Mouse (Mus musculus) intestine, embryonic 16.5 days (tissue): ENCODE measurements at regions not wholly inside any gene's neighbourhood (a gene's known extent, or its start where the extent isn't known, plus 50 kb on each side); places are given as distances from the start of the nearest gene placed in this dataset.

Experiments used
- ATAC-seq: fragments of 200-750 bp; cut with Nextera tagmentation; 2 replicates; pipeline ENCODE4 v1.8.0; 2017; ENCODE audit warnings: moderate TSS enrichment, moderate library complexity
- H3K27ac ChIP-seq: fragments of 300-500 bp; sonication (generic); 2 replicates; pipeline ENCODE4 v1.5.1; 2014; ENCODE audit warnings: mild to moderate bottlenecking, low read length
- H3K27me3 ChIP-seq: fragments of 300-500 bp; sonication (generic); replicated peaks from 2 replicates; pipeline ENCODE4 v1.6.1; 2014; ENCODE audit warnings: low read length, control low read depth, mixed read lengths; ENCODE audit not compliant: control insufficient read depth, insufficient read depth
- H3K36me3 ChIP-seq: fragments of 300-500 bp; sonication (generic); 2 replicates; pipeline ENCODE4 v1.6.1; 2014; ENCODE audit warnings: low read length, control low read depth; ENCODE audit not compliant: control insufficient read depth, insufficient read depth
- H3K4me1 ChIP-seq: fragments of 300-500 bp; sonication (generic); 2 replicates; pipeline ENCODE4 v1.6.1; 2014; ENCODE audit warnings: low read length, control low read depth, mixed read lengths; ENCODE audit not compliant: control insufficient read depth, insufficient read depth
- H3K4me2 ChIP-seq: fragments of 300-500 bp; sonication (generic); 2 replicates; pipeline ENCODE4 v1.6.1; 2014; ENCODE audit warnings: low read depth, low read length, control low read depth
- H3K4me3 ChIP-seq: fragments of 300-500 bp; sonication (generic); 2 replicates; pipeline ENCODE4 v1.5.1; 2014; ENCODE audit warnings: mild to moderate bottlenecking, low read length
- H3K9ac ChIP-seq: fragments of 300-500 bp; sonication (generic); 2 replicates; pipeline ENCODE4 v1.6.1; 2014; ENCODE audit warnings: low read depth, low read length
- H3K9me3 ChIP-seq: fragments of 300-500 bp; sonication (generic); 2 replicates; pipeline ENCODE4 v1.6.1; 2016; ENCODE audit warnings: low read length, control low read depth; ENCODE audit not compliant: control insufficient read depth
- WGBS: fragments of 180-500 bp; shearing (Covaris S2); extraction: QIAGEN DNeasy Blood & Tissue Kit; methylation state at CpG from one replicate; pipeline ENCODE4 v1.1.7; 2014; 5-methylcytosine and 5-hydroxymethylcytosine counted together

GRCm38 (mm10) chr17:47216490-47216889 is 152.2 kb upstream of the Mrps10 start:
- H3K27me3 ChIP-seq = no peaks in the 10 kb centered on the region
- no peaks in the 10 kb centered on the region for H3K9me3 ChIP-seq
- no peak overlapping the region for H3K27ac ChIP-seq
- no peak overlapping the region for H3K4me2 ChIP-seq
- no peak for ATAC-seq
- no peaks in the 10 kb centered on the region for H3K36me3 ChIP-seq
- no peak overlapping the region for H3K4me3 ChIP-seq
- no peaks in the 10 kb centered on the region for H3K4me1 ChIP-seq
- H3K9ac ChIP-seq = no peak overlapping the region
- 94% methylated on average over 3 of the region's 3 CpGs for WGBS

- no peaks in the 10 kb centered on the region for H3K9me3 ChIP-seq
- H3K27ac ChIP-seq = no peak overlapping the region
- H3K9ac ChIP-seq = no peak overlapping the region
- H3K36me3 ChIP-seq = no peaks in the 10 kb centered on the region
- no peak for ATAC-seq
- no peaks in the 10 kb centered on the region for H3K27me3 ChIP-seq
- WGBS = 94% methylated on average over 2 of the region's 2 CpGs
- H3K4me2 ChIP-seq = no peak overlapping the region
- H3K4me3 ChIP-seq = no peak overlapping the region
- H3K4me1 ChIP-seq = no peaks in the 10 kb centered on the region
Observed at GRCm38 (mm10) chr17:47215841-47216240, 152.8 kb upstream of the Mrps10 start.

GRCm38 (mm10) chr17:47214111-47214510 is 154.6 kb upstream of the Mrps10 start:
- Histone ChIP-seq H3K9me3 (no peaks in the 10 kb centered on the region), H3K4me1 (no peaks in the 10 kb centered on the region), H3K4me2 (no peak overlapping the region), H3K9ac (no peak overlapping the region), H3K27ac (no peak overlapping the region), H3K36me3 (no peaks in the 10 kb centered on the region), H3K27me3 (no peaks in the 10 kb centered on the region), H3K4me3 (no peak overlapping the region)
- 93% methylated on average over 8 of the region's 8 CpGs for WGBS
- no peak for ATAC-seq

- no peak overlapping the region for H3K27ac ChIP-seq
- no peaks in the 10 kb centered on the region for H3K27me3 ChIP-seq
- H3K4me1 ChIP-seq = no peaks in the 10 kb centered on the region
- 76% methylated on average over 22 of the region's 22 CpGs for WGBS
- ATAC-seq = no peak
- no peak overlapping the region for H3K9ac ChIP-seq
- no peak overlapping the region for H3K4me3 ChIP-seq
- no peaks in the 10 kb centered on the region for H3K9me3 ChIP-seq
- no peak overlapping the region for H3K4me2 ChIP-seq
- H3K36me3 ChIP-seq = no peaks in the 10 kb centered on the region
Observed at GRCm38 (mm10) chr17:47210441-47211196, 158.1 kb upstream of the Mrps10 start.

- no peaks in the 10 kb centered on the region for H3K9me3 ChIP-seq
Observed at GRCm38 (mm10) chr17:47208886-47209585, 159.7 kb upstream of the Mrps10 start.

GRCm38 (mm10) chr17:47207471-47207870 is 161.2 kb upstream of the Mrps10 start:
- 95% methylated on average over 4 of the region's 4 CpGs for WGBS
- Histone ChIP-seq H3K9me3 (no peaks in the 10 kb centered on the region), H3K4me2 (no peak overlapping the region), H3K9ac (no peak overlapping the region), H3K27me3 (no peaks in the 10 kb centered on the region), H3K4me1 (peaks cover 6% of the 10 kb centered on the region; the same call in 1 of the 2 replicates), H3K27ac (no peak overlapping the region), H3K4me3 (no peak overlapping the region), H3K36me3 (no peaks in the 10 kb centered on the region)
- no peak for ATAC-seq

More at GRCm38 (mm10) chr17:47208886-47209585, 159.7 kb upstream of the Mrps10 start:
- no peak overlapping the region for H3K4me2 ChIP-seq
- H3K36me3 ChIP-seq = no peaks in the 10 kb centered on the region
- peaks cover 5% of the 10 kb centered on the region; the same call in 1 of the 2 replicates for H3K4me1 ChIP-seq
- WGBS = 70% methylated on average over 16 of the region's 16 CpGs
- no peak overlapping the region for H3K27ac ChIP-seq
- H3K4me3 ChIP-seq = no peak overlapping the region
- H3K27me3 ChIP-seq = no peaks in the 10 kb centered on the region
- no peak for ATAC-seq
- no peak overlapping the region for H3K9ac ChIP-seq

- Histone ChIP-seq H3K9ac (no peak overlapping the region), H3K27ac (no peak overlapping the region), H3K4me3 (no peak overlapping the region), H3K4me1 (peaks cover 6% of the 10 kb centered on the region; the same call in 1 of the 2 replicates), H3K36me3 (no peaks in the 10 kb centered on the region), H3K4me2 (no peak overlapping the region), H3K9me3 (no peaks in the 10 kb centered on the region), H3K27me3 (no peaks in the 10 kb centered on the region)
- no peak for ATAC-seq
- 76% methylated on average over 7 of the region's 7 CpGs for WGBS
Observed at GRCm38 (mm10) chr17:47204470-47205162, 164.1 kb upstream of the Mrps10 start.

GRCm38 (mm10) chr17:47199206-47199605 is 169.5 kb upstream of the Mrps10 start:
- no peak overlapping the region for H3K4me2 ChIP-seq
- H3K4me3 ChIP-seq = no peak overlapping the region
- no peak overlapping the region for H3K9ac ChIP-seq
- no peaks in the 10 kb centered on the region for H3K9me3 ChIP-seq
- ATAC-seq = no peak
- H3K4me1 ChIP-seq = peaks cover 6% of the 10 kb centered on the region; the same call in 1 of the 2 replicates
- no peaks in the 10 kb centered on the region for H3K27me3 ChIP-seq
- no peak overlapping the region for H3K27ac ChIP-seq
- 84% methylated on average over 10 of the region's 10 CpGs for WGBS
- H3K36me3 ChIP-seq = no peaks in the 10 kb centered on the region

GRCm38 (mm10) chr17:47197957-47198356 is 170.7 kb upstream of the Mrps10 start:
- Histone ChIP-seq H3K4me3 (no peak overlapping the region), H3K36me3 (no peaks in the 10 kb centered on the region), H3K4me1 (peaks cover 3% of the 10 kb centered on the region; the same call in 1 of the 2 replicates), H3K9ac (no peak overlapping the region), H3K9me3 (no peaks in the 10 kb centered on the region), H3K27ac (no peak overlapping the region), H3K27me3 (no peaks in the 10 kb centered on the region), H3K4me2 (no peak overlapping the region)
- 67% methylated on average over 7 of the region's 7 CpGs for WGBS
- no peak for ATAC-seq
